Mouse (Mus musculus): ENCODE measurements around the gene Ajuba. TPM values are rescaled to one million over a fixed set of nuclear protein-coding genes. Genes with fewer than 3 reads are reported as not detected.

The Ajuba gene
- polyA plus RNA-seq, 1 experiment from 2014 or later, result 67.8 TPM

DNA sequence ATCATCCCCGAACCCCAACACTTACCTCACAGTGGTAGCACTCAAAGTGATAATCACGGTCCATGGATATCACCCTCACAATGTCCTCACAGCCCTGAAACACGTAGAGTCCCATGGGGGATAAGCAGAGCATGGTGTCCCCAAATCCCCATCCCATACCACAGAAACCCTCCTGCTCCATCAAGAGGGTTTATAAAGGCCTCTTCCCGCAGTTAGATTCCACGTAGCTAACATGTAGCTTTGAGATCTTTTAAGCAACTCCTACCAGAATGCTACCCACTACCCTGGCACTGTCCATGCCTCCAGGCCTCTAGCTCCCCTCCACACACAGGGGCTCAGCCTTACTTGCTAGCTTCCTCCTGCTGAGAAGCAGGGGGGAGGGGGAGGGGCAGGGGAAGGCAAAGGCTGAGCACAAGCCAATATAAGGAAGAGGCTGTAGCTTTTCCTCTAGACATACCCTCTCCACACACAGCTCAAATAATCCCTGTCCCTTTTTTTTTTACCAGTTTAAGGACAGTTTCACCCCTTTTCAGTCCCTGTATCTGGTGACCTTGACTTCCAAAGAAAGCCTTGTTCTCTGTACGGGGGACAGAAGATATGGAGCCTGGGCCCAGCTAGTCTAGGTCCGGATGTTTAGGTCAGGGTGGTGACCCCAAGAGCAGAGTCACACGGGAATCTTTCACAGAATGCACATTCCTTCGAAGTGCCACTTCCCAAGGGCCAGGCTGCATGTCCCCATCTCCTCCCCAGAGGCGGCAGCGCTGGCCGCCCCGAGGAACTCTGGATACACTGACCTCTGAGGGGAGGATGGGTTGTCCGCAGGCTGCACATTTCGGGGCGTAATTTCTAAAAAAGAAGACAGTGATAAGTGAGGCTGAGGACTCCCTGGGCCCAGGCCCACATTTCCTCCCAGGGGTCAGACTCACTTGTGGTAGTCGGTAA is 7.6 kb downstream of the Ajuba start:
- no peaks in the 10 kb centered on the region for H3K27me3 ChIP-seq
- H3K36me3 ChIP-seq, result peaks cover 72% of the 10 kb centered on the region
- no peaks in the 10 kb centered on the region for H3K9me3 ChIP-seq
- no peak overlapping the region for H3K9ac ChIP-seq
- no peak overlapping the region for H3K27ac ChIP-seq
- H3K4me3 ChIP-seq, result no peak overlapping the region
- H3K4me2 ChIP-seq (replicated peaks), result no peak overlapping the region
- 43% methylated on average over 17 of the region's 17 CpGs for WGBS
- ATAC-seq (ENCODE audit: insufficient number of reproducible peaks, insufficient read depth, low FRiP score, low TSS enrichment), result no peak
- H3K4me1 ChIP-seq, result peaks cover 40% of the 10 kb centered on the region

- no peak overlapping the region for H3K4me3 ChIP-seq
- ATAC-seq (ENCODE audit: insufficient number of reproducible peaks, insufficient read depth, low FRiP score, low TSS enrichment), result no peak
These were observed 8.5 kb downstream of the Ajuba start for GRCm38 (mm10) chr14:54568694-54569414.

GRCm38 (mm10) chr14:54560527-54561242 is 16.7 kb downstream of the Ajuba start:
- no peaks in the 10 kb centered on the region for H3K4me1 ChIP-seq
- no peak overlapping the region for H3K4me2 ChIP-seq (replicated peaks)
- no peak overlapping the region for H3K9ac ChIP-seq
- no peak overlapping the region for H3K4me3 ChIP-seq
- WGBS, result 80% methylated on average over 14 of the region's 14 CpGs
- no peak overlapping the region for H3K27ac ChIP-seq
- H3K9me3 ChIP-seq, result no peaks in the 10 kb centered on the region
- no peaks in the 10 kb centered on the region for H3K36me3 ChIP-seq
- no peaks in the 10 kb centered on the region for H3K27me3 ChIP-seq
- no peak for ATAC-seq (ENCODE audit: insufficient number of reproducible peaks, insufficient read depth, low FRiP score, low TSS enrichment)

More at GRCm38 (mm10) chr14:54568694-54569414, 8.5 kb downstream of the Ajuba start:
- H3K4me2 ChIP-seq (replicated peaks), result no peak overlapping the region
- H3K9me3 ChIP-seq, result no peaks in the 10 kb centered on the region
- 71% methylated on average over 15 of the region's 15 CpGs for WGBS
- H3K9ac ChIP-seq, result no peak overlapping the region
- H3K36me3 ChIP-seq, result peaks cover 72% of the 10 kb centered on the region
- peaks cover 31% of the 10 kb centered on the region for H3K4me1 ChIP-seq
- no peaks in the 10 kb centered on the region for H3K27me3 ChIP-seq
- H3K27ac ChIP-seq, result no peak overlapping the region

GRCm38 (mm10) chr14:54557330-54557729 is 20.0 kb downstream of the Ajuba start:
- no peak overlapping the region for H3K4me3 ChIP-seq
- no peaks in the 10 kb centered on the region for H3K9me3 ChIP-seq
- no peak for ATAC-seq (ENCODE audit: insufficient number of reproducible peaks, insufficient read depth, low FRiP score, low TSS enrichment)
- H3K36me3 ChIP-seq, result no peaks in the 10 kb centered on the region
- no peak overlapping the region for H3K9ac ChIP-seq
- 86% methylated on average over 8 of the region's 8 CpGs for WGBS
- H3K4me1 ChIP-seq, result no peaks in the 10 kb centered on the region; the same call in 1 of the 2 replicates
- H3K27ac ChIP-seq, result no peak overlapping the region
- H3K27me3 ChIP-seq, result no peaks in the 10 kb centered on the region
- H3K4me2 ChIP-seq (replicated peaks), result no peak overlapping the region

DNA sequence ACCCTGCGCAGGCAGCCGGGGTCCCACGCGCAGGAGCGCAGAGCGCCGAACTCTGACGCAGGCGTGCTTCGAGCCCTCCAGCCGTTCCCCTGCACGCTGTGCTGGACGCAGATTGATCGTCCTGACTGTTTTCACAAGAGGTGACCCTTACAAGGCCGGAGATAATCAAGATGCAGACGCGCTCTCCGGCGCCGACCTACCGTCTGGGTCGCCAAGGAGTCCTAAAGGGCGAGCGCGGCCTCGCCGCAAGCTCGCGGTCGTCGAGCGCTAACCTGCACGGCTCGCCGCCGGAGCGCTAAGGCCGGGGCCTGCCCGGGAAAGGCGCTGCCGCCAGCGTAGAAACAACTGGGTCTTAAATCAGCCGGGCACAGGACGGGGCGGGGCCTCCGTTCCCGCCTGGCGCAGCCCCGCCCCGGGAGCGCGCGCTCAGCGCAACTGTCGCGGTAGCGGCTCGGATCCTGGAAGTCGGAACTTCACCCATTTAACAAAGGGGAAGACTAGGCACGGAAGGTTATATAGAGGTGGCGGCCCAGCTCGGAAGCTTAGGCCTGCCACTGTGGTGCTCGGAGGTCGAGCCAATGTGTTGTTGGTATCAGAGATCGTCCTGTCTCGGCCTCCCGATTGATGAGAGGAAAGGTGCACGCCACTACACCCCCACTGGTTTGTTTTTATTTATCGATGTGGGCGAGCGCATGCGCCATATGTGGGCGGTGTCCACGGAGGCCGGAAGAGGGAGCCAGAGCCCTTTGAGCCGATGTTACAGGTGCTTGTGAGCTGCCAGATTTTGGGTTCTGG is 23.2 kb downstream of the Ajuba start, which contains the start of gene Haus4:
TSS of gene Haus4 (minus strand) at position 642 of the 795 bp plus-strand sequence.
- Histone ChIP-seq H3K9ac (peak within 1 kb of the TSS; percentile 63), H3K4me2 (replicated peaks) (peak within 1 kb of the TSS; percentile 81), H3K4me1 (no peaks in the 10 kb centered on the region; the same call in 1 of the 2 replicates), H3K27ac (peak within 1 kb of the TSS; percentile 88), H3K9me3 (no peaks in the 10 kb centered on the region), H3K27me3 (no peaks in the 10 kb centered on the region), H3K36me3 (peaks cover 18% of the 10 kb centered on the region), H3K4me3 (peak within 1 kb of the TSS; percentile 53)
- WGBS, result under 1% methylated on average over 76 of the region's 76 CpGs
- ATAC-seq (ENCODE audit: insufficient number of reproducible peaks, insufficient read depth, low FRiP score, low TSS enrichment), result peak; percentile 89

GRCm38 (mm10) chr14:54553454-54553974 is 23.8 kb downstream of the Ajuba start:
- Histone ChIP-seq H3K27me3 (no peaks in the 10 kb centered on the region), H3K4me2 (replicated peaks) (peak overlapping the region; percentile 81), H3K27ac (peak overlapping the region; percentile 88; the same call in 1 of the 2 replicates), H3K4me3 (peak overlapping the region; percentile 53), H3K4me1 (no peaks in the 10 kb centered on the region; the same call in 1 of the 2 replicates), H3K36me3 (peaks cover 25% of the 10 kb centered on the region), H3K9ac (peak overlapping the region; percentile 63), H3K9me3 (no peaks in the 10 kb centered on the region)
- WGBS, result 3% methylated on average over 21 of the region's 21 CpGs
- ATAC-seq (ENCODE audit: insufficient number of reproducible peaks, insufficient read depth, low FRiP score, low TSS enrichment), result no peak

DNA sequence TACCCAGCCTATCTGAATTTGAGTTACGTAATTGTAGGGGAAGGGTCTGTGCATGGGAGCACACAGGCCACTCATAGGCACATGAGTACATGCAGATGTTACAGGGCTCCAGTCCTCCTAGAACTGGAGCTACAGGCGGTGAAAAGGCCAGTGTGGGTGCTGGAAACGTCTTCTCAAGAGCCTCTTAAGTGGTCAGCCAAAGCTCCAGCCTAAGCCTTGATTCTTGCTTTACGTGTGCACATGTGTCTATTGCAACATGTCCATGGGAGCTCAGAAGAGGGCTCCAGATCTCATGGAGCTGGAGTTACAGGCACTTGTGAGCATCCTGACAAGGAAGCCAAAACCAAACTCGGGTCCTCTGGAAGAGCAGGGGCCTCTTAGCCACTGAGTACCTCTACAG is 32.7 kb downstream of the Ajuba start:
- Histone ChIP-seq H3K27ac (no peak overlapping the region), H3K4me2 (replicated peaks) (no peak overlapping the region), H3K9me3 (no peaks in the 10 kb centered on the region), H3K4me1 (no peaks in the 10 kb centered on the region), H3K4me3 (no peak overlapping the region), H3K27me3 (no peaks in the 10 kb centered on the region), H3K9ac (no peak overlapping the region), H3K36me3 (peaks cover 71% of the 10 kb centered on the region)
- no peak for ATAC-seq (ENCODE audit: insufficient number of reproducible peaks, insufficient read depth, low FRiP score, low TSS enrichment)
- 90% methylated on average over 5 of the region's 5 CpGs for WGBS

DNA sequence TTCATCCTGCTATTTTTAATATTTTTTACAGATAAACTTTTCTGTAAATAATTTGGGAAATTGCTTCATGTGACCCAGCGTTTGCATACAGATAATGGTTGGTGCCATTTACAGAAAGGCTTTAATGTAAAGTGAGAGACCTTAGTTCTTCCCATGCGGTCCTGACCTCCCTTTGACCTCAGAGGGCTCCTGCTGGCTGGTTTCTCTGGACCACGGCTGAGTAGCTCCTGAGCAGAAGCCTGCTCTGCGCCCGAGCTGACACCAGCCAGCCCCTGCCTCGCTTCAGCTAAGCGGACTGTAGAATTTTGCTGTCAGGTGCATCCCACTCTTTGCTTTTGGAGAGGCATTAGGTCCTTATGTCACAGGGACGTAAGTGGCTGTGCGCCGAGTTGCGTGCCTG is 36.6 kb downstream of the Ajuba start:
- Histone ChIP-seq H3K9me3 (no peaks in the 10 kb centered on the region), H3K4me3 (no peak overlapping the region), H3K4me2 (replicated peaks) (no peak overlapping the region), H3K27ac (no peak overlapping the region), H3K9ac (no peak overlapping the region), H3K36me3 (peaks cover 33% of the 10 kb centered on the region), H3K4me1 (no peaks in the 10 kb centered on the region), H3K27me3 (no peaks in the 10 kb centered on the region)
- ATAC-seq (ENCODE audit: insufficient number of reproducible peaks, insufficient read depth, low FRiP score, low TSS enrichment), result no peak
- 73% methylated on average over 11 of the region's 11 CpGs for WGBS

DNA sequence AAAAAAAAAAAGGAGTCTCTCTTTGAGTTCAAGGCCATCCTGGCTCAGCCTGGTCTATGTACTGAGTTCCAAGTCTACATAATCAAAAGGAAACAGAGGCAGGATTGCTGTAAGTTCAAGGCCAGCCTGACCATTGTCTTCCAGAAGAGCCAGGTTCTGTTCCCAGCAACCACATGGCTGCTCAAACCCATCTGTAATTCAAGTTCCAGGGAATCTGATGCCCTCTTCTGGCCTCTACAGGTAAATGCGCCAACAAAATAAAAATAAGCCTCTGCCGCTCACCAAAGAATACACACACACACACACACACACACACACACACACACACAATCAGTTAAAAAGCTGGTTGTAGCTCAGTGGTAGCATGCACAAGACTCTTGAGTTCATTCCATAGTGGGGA is 38.8 kb downstream of the Ajuba start:
- H3K4me1 ChIP-seq, result no peaks in the 10 kb centered on the region
- no peak for ATAC-seq (ENCODE audit: insufficient number of reproducible peaks, insufficient read depth, low FRiP score, low TSS enrichment)
- no peak overlapping the region for H3K9ac ChIP-seq
- no peak overlapping the region for H3K4me3 ChIP-seq
- peaks cover 14% of the 10 kb centered on the region for H3K36me3 ChIP-seq
- H3K27me3 ChIP-seq, result no peaks in the 10 kb centered on the region
- H3K9me3 ChIP-seq, result no peaks in the 10 kb centered on the region
- no peak overlapping the region for H3K4me2 ChIP-seq (replicated peaks)
- 61% methylated on average over 2 of the region's 2 CpGs for WGBS
- no peak overlapping the region for H3K27ac ChIP-seq

- peak; percentile 76 for ATAC-seq (ENCODE audit: insufficient number of reproducible peaks, insufficient read depth, low FRiP score, low TSS enrichment)
- 10% methylated on average over 17 of the region's 17 CpGs for WGBS
- Histone ChIP-seq H3K9ac (no peak overlapping the region), H3K4me2 (replicated peaks) (peak overlapping the region; percentile 69; the same call in 1 of the 2 replicates), H3K27me3 (no peaks in the 10 kb centered on the region), H3K4me1 (peaks cover 17% of the 10 kb centered on the region), H3K36me3 (no peaks in the 10 kb centered on the region), H3K4me3 (no peak overlapping the region), H3K9me3 (no peaks in the 10 kb centered on the region), H3K27ac (peak overlapping the region; percentile 73)
These were observed 48.8 kb downstream of the Ajuba start for GRCm38 (mm10) chr14:54528446-54529111.
